Mouse (Mus musculus) thymus, postnatal 4 days (tissue): Measurements from ENCODE around the gene Ntsr2.

ENCODE experiments used
- DNase-seq: peaks from one replicate; pipeline ENCODE4 v3.0.0; 2021

Gene Ntsr2

GRCm38 (mm10) chr12:16653332-16654093 lies at the start of gene Ntsr2:
Ntsr2 (plus strand) TSS chr12:16653382.
- DNase-seq: peak; percentile 81

DNA sequence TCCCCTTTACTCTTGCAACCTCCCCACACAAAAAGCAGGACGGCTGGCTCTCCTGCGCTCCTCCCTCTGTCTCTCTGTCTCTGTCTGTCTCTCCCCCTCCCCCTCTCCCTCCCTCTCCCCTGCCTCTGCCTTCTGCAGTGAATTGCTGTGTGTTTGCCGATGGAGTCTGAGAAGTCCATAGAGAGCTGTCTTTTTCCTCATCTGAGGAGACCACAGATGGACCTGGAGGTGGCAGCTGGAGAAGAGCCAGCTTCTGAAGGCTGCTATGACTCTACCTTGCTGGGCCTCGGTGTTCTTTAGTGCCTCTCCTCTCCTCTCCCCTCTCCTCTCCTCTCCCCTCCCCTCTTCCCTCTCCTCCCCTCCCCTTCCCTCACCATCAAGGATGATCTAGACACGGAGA lies 47.6 kb upstream of the Ntsr2 start:
- no peak for DNase-seq

DNA sequence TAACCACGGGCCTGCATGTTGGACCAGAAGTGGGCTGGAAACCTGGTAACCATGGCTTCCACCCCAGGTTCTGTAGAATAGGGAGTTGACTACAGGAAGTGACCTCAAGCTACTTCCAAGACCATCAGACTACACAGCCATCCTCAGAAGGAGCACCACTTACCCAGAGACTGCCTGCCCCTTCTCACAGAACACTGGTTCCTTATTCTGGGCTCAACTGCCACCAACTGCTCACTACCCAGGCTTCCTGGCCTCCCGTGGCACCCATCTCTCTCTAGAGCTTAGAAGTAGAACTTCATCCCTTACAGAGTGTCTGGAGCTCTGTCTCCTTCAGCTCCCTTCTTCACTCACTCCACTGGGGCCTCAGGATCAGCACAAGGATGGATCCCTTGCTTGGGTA lies 42.2 kb upstream of the Ntsr2 start, which contains the start of gene Lpin1:
Gene Lpin1 (minus strand): TSS at position 31 of the 400 bp plus-strand sequence.
- no peak for DNase-seq

DNA sequence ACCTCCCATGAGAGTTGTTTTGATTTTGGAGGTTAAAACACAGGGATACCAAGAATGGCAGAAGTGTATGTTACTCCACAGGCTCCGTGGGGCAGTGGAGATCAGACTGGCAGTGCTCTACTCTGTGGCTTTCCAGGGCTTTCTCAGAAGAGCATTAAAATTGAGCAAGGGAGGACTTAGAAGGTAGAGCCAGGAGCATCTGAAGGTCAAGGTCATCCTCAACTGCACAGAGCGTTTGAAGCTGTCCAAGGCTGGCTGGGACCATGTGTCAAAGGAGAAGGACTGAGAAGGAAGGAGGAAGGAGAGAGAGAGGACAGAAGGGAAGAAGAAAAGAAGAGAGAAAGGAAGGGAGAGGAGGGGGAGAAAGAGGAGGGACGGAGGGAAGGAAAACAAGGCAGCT lies 38.6 kb upstream of the Ntsr2 start:
- no peak for DNase-seq

DNA sequence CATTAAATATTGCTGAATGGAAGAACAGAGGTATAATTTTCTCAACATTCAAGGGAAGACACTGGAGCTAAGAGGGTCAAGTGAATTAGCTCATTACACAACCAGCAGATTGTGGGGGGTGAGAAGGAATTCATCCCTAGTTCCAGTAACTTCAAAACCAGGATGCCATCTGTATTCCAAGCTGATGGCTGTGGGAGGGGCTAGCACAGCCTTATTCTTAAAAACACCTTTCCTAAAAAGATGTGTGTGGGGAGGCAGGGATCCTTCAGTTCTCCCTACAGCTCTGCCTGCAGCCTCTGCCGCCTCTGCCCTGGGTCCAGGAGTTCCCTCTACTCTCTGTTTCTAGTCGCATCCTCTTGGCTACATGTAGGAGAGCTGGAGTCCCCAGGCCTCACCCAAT lies 37.4 kb upstream of the Ntsr2 start:
- no peak for DNase-seq

DNA sequence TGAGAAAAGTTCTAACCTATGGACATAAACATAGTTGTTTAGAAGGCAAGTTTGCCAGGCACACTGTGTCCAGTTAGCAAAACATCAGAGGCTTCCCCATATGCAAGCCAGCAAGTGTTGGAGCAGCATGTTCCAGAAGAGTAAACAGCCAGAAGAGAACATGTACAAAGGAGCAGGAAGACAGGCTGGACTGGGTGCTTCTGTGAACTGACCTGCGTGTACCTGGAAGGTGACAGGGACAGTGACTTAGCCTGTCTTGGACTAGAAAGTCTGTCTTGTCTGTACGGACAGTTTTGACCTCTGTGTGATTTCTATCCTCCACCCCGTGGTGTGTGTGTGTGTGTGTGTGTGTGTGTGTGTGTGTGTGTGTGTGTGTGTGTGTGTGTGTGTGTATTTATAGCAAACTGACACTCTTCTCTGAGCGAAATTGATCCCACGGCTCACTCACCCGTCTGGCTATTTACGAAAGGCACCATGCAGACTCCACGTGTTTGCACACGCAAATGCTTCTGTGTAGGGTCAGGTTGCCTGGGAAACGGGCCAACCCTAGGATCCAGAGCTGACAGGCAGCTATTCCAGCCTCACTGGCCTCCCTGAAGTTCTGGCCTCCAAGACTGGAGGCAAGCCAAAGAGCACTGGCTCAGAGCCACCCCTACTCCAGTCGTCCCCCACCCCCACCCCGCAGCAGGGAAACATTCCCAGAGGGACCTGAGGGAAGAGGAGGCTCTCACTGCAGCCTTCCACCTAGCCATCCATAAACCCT lies 34.5 kb upstream of the Ntsr2 start:
- no peak for DNase-seq

GRCm38 (mm10) chr12:16619453-16619852 lies 33.7 kb upstream of the Ntsr2 start:
- DNase-seq: no peak

DNA sequence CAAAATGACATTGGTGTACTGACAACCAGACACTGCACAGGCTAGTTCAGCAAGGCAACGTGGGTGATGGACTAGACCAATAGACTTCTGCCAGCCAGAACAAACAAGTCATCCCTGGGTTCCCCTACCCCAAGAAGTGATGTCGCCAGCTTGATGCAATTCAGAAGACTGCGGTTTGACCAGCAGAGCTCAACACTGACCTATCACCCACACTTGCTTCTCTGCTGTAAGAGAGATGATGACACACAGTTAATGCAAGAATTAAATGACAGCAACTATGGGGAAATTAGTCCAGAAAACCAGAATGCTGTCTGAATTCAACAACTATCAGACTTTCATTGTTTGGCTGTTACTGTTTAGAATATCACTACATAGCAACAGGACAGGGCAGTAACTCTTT lies 33.0 kb upstream of the Ntsr2 start:
- no peak for DNase-seq

GRCm38 (mm10) chr12:16630152-16630865 lies 22.9 kb upstream of the Ntsr2 start:
- no peak for DNase-seq

GRCm38 (mm10) chr12:16630866-16631185 lies 22.4 kb upstream of the Ntsr2 start:
- DNase-seq: no peak

- no peak for DNase-seq
Measured at GRCm38 (mm10) chr12:16631423-16631822, 21.8 kb upstream of the Ntsr2 start.

- no peak for DNase-seq
Measured at GRCm38 (mm10) chr12:16633235-16633634, 19.9 kb upstream of the Ntsr2 start.

DNA sequence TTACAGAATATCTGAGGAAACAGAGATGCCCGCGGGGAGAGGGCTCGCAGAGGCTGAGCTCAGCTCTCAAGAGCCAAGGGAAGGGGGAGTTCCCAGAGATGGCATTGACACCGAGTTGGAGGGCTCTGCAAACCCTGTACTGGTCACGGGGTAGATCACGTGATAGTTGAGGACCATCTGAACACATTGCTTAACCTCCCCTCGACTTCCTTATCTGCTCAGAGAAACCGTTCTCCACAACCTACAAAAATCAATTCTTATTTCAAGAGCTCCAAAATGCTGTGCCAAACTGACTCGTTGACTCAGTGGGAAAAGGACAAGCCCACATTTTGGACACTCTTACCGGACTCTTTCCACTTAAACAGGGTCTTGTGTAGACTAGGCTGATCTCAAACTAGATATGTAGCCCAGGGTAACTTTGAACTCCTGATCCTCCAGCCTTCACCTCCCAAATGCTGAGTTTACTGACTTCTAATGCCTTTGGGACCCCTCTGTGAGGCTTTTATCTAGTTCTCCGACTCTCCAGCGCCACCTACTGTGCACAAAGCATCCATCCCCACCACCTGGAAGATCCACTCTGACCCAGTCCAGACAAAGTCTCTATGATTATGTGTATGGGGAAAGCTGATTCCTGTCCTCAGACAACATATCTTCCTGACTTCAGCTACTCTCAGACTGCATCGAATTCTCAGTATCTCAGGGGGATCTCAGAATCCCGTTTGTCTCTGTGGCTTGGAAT lies 18.9 kb upstream of the Ntsr2 start:
- DNase-seq: peak; percentile 85

GRCm38 (mm10) chr12:16635816-16636215 lies 17.4 kb upstream of the Ntsr2 start:
- DNase-seq: no peak

DNA sequence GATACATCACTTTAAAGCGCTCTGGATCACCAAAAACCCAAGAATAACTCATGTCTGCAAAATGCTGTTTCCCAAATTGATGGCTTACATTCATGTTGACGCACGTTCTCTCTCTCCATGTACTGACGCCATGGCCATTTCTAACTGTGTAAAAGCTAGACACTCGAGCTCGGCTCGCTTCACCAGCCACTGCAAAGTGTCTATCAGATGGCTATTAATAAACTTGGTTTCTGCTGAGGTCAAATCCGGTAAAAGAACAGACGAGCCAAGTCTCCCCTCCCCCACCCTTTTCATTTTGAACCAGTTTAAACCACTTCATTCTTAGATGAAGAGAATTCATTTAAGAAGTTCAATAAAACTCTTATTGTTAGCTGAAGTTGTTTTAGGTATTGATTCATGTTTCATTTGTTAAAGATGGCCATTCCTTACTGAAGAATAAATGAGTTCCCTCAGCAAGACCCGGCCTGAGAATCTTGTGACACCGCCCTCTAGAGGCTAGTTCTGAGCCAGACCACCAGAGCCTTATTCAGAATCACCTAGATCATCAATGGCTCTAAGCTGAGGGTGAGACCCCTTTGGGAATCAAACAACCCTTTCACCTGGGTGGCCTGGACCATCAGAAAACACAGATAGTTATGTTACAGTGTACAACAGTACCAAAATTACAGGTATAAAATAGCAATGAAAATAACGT lies 14.0 kb upstream of the Ntsr2 start:
- peak; percentile 46 for DNase-seq

GRCm38 (mm10) chr12:16640075-16640474 lies 13.1 kb upstream of the Ntsr2 start:
- no peak for DNase-seq

DNA sequence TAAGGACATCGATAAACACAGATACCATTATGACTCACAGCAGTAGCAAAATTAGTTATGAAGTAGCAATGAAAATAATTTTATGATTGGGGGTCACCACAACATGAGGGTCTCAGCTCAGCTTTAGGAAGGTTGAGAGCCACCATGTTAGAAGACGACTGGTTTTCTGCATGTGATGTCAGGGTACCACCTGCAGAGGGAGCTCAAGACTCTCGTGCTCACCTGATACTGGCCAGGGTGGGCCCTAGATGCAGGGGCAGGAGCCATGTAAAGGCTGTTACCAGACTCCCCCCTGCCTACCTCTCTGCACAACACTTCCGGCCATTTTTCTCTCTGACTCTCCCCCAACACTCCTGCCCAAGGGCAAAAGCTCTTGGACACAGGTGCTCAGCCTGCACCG lies 11.2 kb upstream of the Ntsr2 start:
- DNase-seq: peak; percentile 35

DNA sequence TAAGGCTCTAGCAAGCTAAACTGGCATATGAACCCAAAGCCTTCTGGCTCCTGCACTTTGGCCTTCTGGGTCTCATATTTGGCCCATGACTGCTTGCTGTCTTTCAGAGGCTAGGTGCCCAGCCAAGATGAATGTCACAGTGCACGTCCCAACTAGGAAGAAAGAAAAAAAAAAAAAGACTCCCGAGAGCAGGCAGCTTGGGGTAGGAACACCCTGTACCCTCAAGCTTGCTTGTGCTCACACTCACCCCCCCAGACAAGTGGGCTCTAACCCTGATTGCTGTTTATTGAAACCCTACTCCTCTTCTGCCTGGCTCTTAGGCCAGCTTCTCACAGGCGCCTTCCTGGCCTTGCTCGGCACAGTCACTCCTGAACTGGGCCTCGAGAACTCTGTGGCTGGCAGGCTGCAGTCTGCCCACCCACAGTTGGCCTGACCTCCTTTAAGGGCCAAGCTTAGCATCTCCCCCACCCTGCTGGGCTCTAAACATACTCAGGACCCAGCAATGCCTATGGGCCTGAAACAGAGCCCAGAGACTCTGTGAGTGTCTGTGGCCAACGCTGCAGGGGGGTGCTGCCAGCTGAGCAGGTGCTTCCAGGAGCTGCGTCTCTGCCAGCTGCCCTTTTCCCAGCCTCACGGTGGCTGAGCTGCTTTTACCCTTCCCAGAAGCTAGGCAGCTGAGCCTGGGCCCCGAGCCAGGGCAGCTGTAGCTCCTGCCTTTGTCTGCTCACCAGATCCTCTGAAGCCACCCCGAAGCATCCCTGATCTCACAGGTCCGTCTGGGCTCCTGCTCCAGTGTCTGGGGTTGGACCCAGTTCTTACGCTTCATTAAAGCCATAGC lies 9.5 kb upstream of the Ntsr2 start:
- DNase-seq: no peak

DNA sequence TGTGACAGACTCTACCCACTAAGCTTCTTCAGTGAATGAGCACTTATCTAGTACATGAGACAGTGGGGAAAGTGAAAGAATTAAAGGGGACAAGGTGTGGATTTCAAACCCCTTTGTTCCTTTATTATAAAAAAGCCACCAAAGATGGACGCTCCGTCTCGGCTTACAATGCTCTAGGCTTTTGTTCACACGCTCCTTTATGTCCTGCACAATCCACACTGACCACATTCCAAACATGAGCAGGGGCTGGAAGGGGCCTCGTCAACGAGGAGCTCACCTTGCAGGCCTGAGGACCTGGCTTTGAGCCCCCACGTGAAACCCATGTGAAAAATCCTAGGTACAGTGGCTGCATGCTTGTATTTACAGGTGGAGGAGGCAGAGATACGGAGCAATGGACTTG lies 8.5 kb upstream of the Ntsr2 start:
- DNase-seq: no peak

GRCm38 (mm10) chr12:16646780-16647409 lies 6.3 kb upstream of the Ntsr2 start:
- DNase-seq: no peak

DNA sequence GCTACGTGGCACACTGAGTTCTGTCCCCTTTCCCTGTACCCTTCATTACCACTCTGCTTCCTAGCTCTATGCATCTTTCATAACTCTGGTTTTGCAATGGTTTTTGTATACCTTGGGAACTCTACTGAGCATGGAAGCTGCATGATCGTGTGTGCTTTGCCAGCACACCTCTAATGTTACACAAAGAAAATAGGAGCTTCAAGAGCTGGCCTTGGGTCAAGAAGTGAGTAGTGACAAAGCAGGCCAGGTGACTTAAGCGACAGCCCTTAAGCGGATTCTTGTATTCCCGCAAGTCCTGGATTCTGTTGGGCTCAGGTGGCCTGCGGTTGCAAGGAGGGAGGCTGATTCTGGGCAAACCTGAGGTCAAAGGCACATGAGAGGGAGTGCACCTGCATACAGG lies 4.9 kb upstream of the Ntsr2 start:
- no peak for DNase-seq
